Mouse (Mus musculus) forebrain, embryonic 13.5 days (tissue): Measurements from ENCODE around the gene Trnt1. TPM values are rescaled to one million over a fixed set of nuclear protein-coding genes. Genes with fewer than 3 reads are reported as not detected.

Experiments used
- polyA plus RNA-seq: library from polyadenylated mRNA; unstranded; fragments of >200 nt; fragmentation: Nextera tagmentation; extraction: Ambion mirVana; gene quantifications from 2 replicates; pipeline ENCODE4 v1.2.1, GENCODE M21; 2015

The Trnt1 gene
- polyA plus RNA-seq, 1 experiment from 2014 or later = 70.1 TPM

Other genes starting within 250 kb of the Trnt1 start
- not detected in 2 replicates for gene Il5ra, start 20.1 kb upstream of the Trnt1 start, polyA plus RNA-seq
- 50.1 and 56.5 TPM in 2 replicates for gene Crbn, start 31.0 kb downstream of the Trnt1 start, polyA plus RNA-seq